Mouse (Mus musculus): ENCODE measurements at regions not wholly inside any gene's neighbourhood (a gene's known extent, or its start where the extent isn't known, plus 50 kb on each side); places are given as distances from the start of the nearest gene placed in this dataset.

- Histone ChIP-seq H3K27ac (ENCODE audit: insufficient read depth, low read depth, low read length) (no peak overlapping the region), H3K4me3 (ENCODE audit: low read depth, low read length) (no peak overlapping the region), H3K4me1 (ENCODE audit: control insufficient read depth, insufficient read depth, insufficient read length, low read length) (no peaks in the 10 kb centered on the region), H3K36me3 (ENCODE audit: control insufficient read depth, insufficient read depth, low read length) (no peaks in the 10 kb centered on the region), H3K27me3 (ENCODE audit: control insufficient read depth, insufficient read depth, low read length) (no peaks in the 10 kb centered on the region)
- TF ChIP-seq POLR2A (IDR thresholded peaks at IDR 0.05; ENCODE audit: low read depth, low read length) (no peak), CTCF (IDR thresholded peaks at IDR 0.05; ENCODE audit: extremely low read depth, insufficient read length, insufficient replicate concordance, low read depth, low read length) (no peak)
- 65% methylated on average over 7 of the region's 7 CpGs for WGBS
Measured at GRCm38 (mm10) chr1:129148733-129149388, 124.2 kb upstream of the Thsd7b start.

GRCm38 (mm10) chr1:129146395-129147094 is 126.6 kb upstream of the Thsd7b start:
- no peaks in the 10 kb centered on the region for H3K4me1 ChIP-seq (ENCODE audit: control insufficient read depth, insufficient read depth, insufficient read length, low read length)
- H3K36me3 ChIP-seq (ENCODE audit: control insufficient read depth, insufficient read depth, low read length): no peaks in the 10 kb centered on the region
- H3K27ac ChIP-seq (ENCODE audit: insufficient read depth, low read depth, low read length): no peak overlapping the region
- no peak overlapping the region for H3K4me3 ChIP-seq (ENCODE audit: low read depth, low read length)
- WGBS: 68% methylated on average over 4 of the region's 4 CpGs
- no peaks in the 10 kb centered on the region for H3K27me3 ChIP-seq (ENCODE audit: control insufficient read depth, insufficient read depth, low read length)
- TF ChIP-seq POLR2A (IDR thresholded peaks at IDR 0.05; ENCODE audit: low read depth, low read length): no peak
- TF ChIP-seq CTCF (IDR thresholded peaks at IDR 0.05; ENCODE audit: extremely low read depth, insufficient read length, insufficient replicate concordance, low read depth, low read length): no peak

GRCm38 (mm10) chr1:129138783-129139182 is 134.3 kb upstream of the Thsd7b start:
- H3K27ac ChIP-seq (ENCODE audit: insufficient read depth, low read depth, low read length): no peak overlapping the region
- H3K4me3 ChIP-seq (ENCODE audit: low read depth, low read length): no peak overlapping the region
- no peaks in the 10 kb centered on the region for H3K36me3 ChIP-seq (ENCODE audit: control insufficient read depth, insufficient read depth, low read length)
- H3K27me3 ChIP-seq (ENCODE audit: control insufficient read depth, insufficient read depth, low read length): no peaks in the 10 kb centered on the region
- no peaks in the 10 kb centered on the region for H3K4me1 ChIP-seq (ENCODE audit: control insufficient read depth, insufficient read depth, insufficient read length, low read length)
- TF ChIP-seq CTCF (IDR thresholded peaks at IDR 0.05; ENCODE audit: extremely low read depth, insufficient read length, insufficient replicate concordance, low read depth, low read length) (no peak), POLR2A (IDR thresholded peaks at IDR 0.05; ENCODE audit: low read depth, low read length) (no peak)
- 73% methylated on average over 7 of the region's 7 CpGs for WGBS

GRCm38 (mm10) chr1:129106961-129107557 is 166.0 kb upstream of the Thsd7b start:
- no peak overlapping the region for H3K4me3 ChIP-seq (ENCODE audit: low read depth, low read length)
- no peaks in the 10 kb centered on the region for H3K36me3 ChIP-seq (ENCODE audit: control insufficient read depth, insufficient read depth, low read length)
- H3K27ac ChIP-seq (ENCODE audit: insufficient read depth, low read depth, low read length): no peak overlapping the region
- no peaks in the 10 kb centered on the region for H3K4me1 ChIP-seq (ENCODE audit: control insufficient read depth, insufficient read depth, insufficient read length, low read length)
- no peak for TF ChIP-seq CTCF (IDR thresholded peaks at IDR 0.05; ENCODE audit: extremely low read depth, insufficient read length, insufficient replicate concordance, low read depth, low read length)
- TF ChIP-seq POLR2A (IDR thresholded peaks at IDR 0.05; ENCODE audit: low read depth, low read length): no peak
- no peaks in the 10 kb centered on the region for H3K27me3 ChIP-seq (ENCODE audit: control insufficient read depth, insufficient read depth, low read length)
- 58% methylated on average over 1 of the region's 1 CpGs for WGBS

- Histone ChIP-seq H3K4me1 (ENCODE audit: control insufficient read depth, insufficient read depth, insufficient read length, low read length) (no peaks in the 10 kb centered on the region), H3K27ac (ENCODE audit: insufficient read depth, low read depth, low read length) (no peak overlapping the region), H3K4me3 (ENCODE audit: low read depth, low read length) (no peak overlapping the region), H3K27me3 (ENCODE audit: control insufficient read depth, insufficient read depth, low read length) (no peaks in the 10 kb centered on the region), H3K36me3 (ENCODE audit: control insufficient read depth, insufficient read depth, low read length) (no peaks in the 10 kb centered on the region)
- TF ChIP-seq CTCF (IDR thresholded peaks at IDR 0.05; ENCODE audit: extremely low read depth, insufficient read length, insufficient replicate concordance, low read depth, low read length): no peak
- TF ChIP-seq POLR2A (IDR thresholded peaks at IDR 0.05; ENCODE audit: low read depth, low read length): no peak
- WGBS: 83% methylated on average over 8 of the region's 8 CpGs
Measured at GRCm38 (mm10) chr1:129100997-129101396, 172.1 kb upstream of the Thsd7b start.

GRCm38 (mm10) chr1:129078274-129078673 is 194.8 kb upstream of the Thsd7b start:
- 77% methylated on average over 3 of the region's 3 CpGs for WGBS

GRCm38 (mm10) chr1:129057182-129057581 is 215.9 kb upstream of the Thsd7b start:
- Histone ChIP-seq H3K27ac (ENCODE audit: insufficient read depth, low read depth, low read length) (no peak overlapping the region), H3K27me3 (ENCODE audit: control insufficient read depth, insufficient read depth, low read length) (no peaks in the 10 kb centered on the region), H3K4me3 (ENCODE audit: low read depth, low read length) (no peak overlapping the region), H3K4me1 (ENCODE audit: control insufficient read depth, insufficient read depth, insufficient read length, low read length) (no peaks in the 10 kb centered on the region), H3K36me3 (ENCODE audit: control insufficient read depth, insufficient read depth, low read length) (no peaks in the 10 kb centered on the region)
- WGBS: 64% methylated on average over 6 of the region's 6 CpGs
- TF ChIP-seq POLR2A (IDR thresholded peaks at IDR 0.05; ENCODE audit: low read depth, low read length) (no peak), CTCF (IDR thresholded peaks at IDR 0.05; ENCODE audit: extremely low read depth, insufficient read length, insufficient replicate concordance, low read depth, low read length) (no peak)

More at GRCm38 (mm10) chr1:129078274-129078673, 194.8 kb upstream of the Thsd7b start:
- no peaks in the 10 kb centered on the region for H3K36me3 ChIP-seq (ENCODE audit: control insufficient read depth, insufficient read depth, low read length)
- no peak overlapping the region for H3K27ac ChIP-seq (ENCODE audit: insufficient read depth, low read depth, low read length)
- TF ChIP-seq POLR2A (IDR thresholded peaks at IDR 0.05; ENCODE audit: low read depth, low read length) (no peak), CTCF (IDR thresholded peaks at IDR 0.05; ENCODE audit: extremely low read depth, insufficient read length, insufficient replicate concordance, low read depth, low read length) (no peak)
- H3K27me3 ChIP-seq (ENCODE audit: control insufficient read depth, insufficient read depth, low read length): no peaks in the 10 kb centered on the region
- H3K4me1 ChIP-seq (ENCODE audit: control insufficient read depth, insufficient read depth, insufficient read length, low read length): no peaks in the 10 kb centered on the region
- H3K4me3 ChIP-seq (ENCODE audit: low read depth, low read length): no peak overlapping the region

Data from small intestine, adult 2 months (tissue).